Mouse (Mus musculus): ENCODE measurements at regions not wholly inside any gene's neighbourhood (a gene's known extent, or its start where the extent isn't known, plus 50 kb on each side); places are given as distances from the start of the nearest gene placed in this dataset.
"Not testable (repeated sequence)": the region's sequence is repeated elsewhere in the genome, so short reads cannot be mapped to it uniquely, and the experiment has no call there.

DNA sequence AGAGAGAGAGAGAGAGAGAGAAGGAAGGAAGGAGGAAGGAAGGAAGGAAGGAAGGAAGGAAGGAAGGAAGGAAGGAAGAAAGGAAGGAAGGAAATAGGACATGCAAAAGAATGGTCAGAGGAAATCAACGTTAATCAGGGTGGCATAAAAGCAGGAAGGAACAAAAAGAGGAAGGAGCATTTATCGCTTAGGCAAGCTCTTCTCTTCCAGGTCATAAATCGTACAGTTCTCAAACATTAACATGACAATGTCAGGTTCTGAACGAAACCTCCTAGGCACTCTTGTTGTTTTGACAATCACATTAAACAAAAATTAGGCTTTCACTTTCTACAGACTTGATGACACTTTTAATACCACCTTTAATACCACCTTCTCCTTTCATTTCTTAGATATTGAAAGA is 594.0 kb downstream of the Efna5 start:
- no peak for DNase-seq (ENCODE audit: low read depth)

DNA sequence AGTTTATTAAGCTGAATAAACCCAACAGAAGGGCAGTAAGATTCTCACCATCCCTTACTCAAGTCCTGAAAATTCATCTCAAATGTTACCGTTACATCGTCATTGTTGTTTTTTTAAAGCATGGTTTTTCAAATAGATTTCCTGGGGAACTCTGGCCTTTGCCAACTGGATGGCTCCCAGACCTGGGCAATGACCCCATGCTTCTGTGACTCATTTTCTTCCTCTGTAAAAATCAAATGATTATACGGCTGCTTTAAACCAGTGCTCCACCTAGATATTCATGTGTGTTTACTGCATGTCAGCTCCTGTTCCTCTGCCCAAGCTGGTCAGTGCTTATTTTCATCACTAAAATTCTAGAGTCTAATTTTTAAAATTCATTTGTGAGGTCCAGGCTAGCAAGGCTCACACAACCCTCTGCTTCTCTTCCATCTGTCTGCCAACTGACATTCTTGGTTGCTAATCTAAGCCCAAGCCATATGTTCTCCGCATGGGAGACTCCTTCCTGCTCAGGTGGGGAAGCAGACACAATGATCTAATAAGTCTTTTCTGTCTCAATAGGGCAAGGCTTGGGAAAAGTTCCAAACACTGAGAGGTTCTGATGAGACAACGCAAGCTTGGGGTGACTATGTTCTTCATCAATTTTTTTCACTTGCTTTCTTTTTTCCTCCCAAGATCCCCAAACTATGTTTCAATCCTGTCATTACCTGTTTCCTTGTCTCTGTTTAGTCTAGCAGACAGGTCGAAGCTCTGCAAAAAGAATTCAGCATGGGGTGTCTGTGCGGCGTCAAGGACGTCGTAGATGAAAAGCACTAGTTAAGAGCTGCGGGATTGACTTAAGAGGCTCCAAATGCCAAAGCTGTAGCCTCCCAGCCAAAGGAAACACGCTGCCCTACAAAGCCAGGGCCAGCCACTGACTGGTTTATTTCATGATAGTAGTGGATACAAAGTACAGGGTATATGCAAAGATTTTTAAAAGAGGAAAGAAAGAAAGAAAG is 594.7 kb downstream of the Efna5 start:
- DNase-seq (ENCODE audit: low read depth) = no peak

- no peak for DNase-seq (ENCODE audit: low read depth)
Observed at GRCm38 (mm10) chr17:62280201-62280600, 600.9 kb downstream of the Efna5 start.

DNA sequence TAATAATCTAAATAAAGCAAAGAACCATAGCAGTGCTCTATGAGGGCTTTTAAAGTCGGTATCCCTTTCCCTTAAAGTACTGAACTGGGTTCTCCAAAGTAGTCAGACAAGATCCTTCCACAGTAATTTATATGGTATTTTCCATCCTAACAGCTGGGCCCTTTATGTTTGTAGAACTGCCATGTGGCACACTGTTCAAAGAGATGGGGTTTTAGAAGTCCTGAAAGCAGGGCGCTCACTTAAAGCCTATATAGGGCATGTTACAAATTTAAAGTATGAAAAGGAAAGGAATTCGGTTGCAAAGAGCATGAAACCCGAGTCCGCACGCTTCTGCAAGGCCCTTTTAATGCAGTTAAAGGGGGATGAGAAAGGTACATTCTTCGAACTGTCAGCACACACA is 609.7 kb downstream of the Efna5 start:
- DNase-seq (ENCODE audit: low read depth) = no peak

GRCm38 (mm10) chr17:62269279-62269678 is 611.8 kb downstream of the Efna5 start:
- DNase-seq (ENCODE audit: low read depth) = no peak

DNA sequence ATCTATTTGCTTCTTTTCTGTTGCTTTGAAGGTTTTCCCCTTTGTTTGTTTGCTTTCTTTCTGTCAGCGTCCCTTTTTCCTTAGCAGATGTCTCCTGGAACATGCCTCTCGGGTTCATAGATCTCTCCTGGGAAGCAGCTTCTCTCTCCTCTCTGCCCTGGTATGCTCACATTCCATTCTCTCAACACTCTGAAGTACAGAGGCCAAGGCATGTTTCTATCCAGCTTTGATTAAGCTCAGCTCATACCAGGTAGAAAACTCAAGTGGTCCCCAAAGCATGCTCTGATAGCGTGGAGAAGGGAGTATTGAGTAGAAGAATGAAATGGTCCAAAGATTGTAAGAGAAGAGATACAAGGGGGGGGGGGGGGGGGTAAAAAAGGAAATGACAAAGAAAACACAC is 627.7 kb downstream of the Efna5 start:
- no peak for DNase-seq (ENCODE audit: low read depth)

GRCm38 (mm10) chr17:62248011-62248410 is 633.1 kb downstream of the Efna5 start:
- no peak for DNase-seq (ENCODE audit: low read depth)

- no peak for DNase-seq (ENCODE audit: low read depth)
Observed at GRCm38 (mm10) chr17:62246650-62247049, 634.5 kb downstream of the Efna5 start.

DNA sequence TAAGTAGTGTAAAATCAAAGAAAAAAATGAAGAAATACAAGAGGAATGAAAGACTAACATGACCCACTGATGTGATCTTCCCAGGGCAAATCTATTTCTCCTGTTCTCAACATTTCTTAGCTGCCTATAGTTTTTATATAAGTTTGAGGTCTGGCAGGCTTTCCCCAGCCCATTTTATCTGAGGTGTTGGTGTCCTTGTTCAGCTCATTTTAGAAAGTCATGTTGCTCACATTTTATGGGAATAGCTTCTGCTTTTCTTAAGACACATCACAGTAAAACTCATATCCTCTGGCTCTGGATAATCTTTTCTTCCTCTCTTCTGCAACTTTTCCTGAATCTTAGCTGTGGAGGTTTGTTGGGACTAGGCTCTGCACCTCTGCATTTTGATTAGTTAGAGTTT is 650.2 kb downstream of the Efna5 start:
- no peak for DNase-seq (ENCODE audit: low read depth)

DNA sequence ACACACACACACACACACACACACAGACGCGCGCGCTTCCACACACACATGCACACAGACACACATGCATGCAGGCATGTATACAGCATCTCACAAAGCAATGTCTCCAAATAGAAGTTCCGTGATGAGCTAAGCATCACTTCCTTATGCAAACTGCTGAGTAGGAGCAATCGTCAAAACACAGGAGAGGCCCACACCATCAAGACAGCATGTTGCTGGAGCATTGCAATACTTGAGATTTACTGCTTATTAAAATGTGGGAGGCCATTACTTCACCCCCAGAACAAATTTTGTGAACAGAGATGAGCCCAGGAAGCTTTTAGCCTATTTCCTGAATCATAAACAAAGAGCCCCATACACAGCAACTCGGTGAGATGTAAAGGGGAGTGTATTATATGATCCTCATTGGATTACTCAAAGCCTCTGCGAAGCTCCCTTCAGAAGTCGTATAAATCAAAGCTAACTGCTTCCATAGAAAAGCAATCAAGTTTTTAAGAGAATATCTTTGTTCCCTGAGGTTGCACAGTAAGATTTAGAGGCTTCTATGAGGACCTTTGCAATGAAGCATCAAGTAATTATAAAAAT is 670.6 kb downstream of the Efna5 start:
- DNase-seq (ENCODE audit: low read depth) = no peak

GRCm38 (mm10) chr17:62202658-62203057 is 678.5 kb downstream of the Efna5 start:
- DNase-seq (ENCODE audit: low read depth) = no peak

GRCm38 (mm10) chr17:62200491-62200890 is 680.6 kb downstream of the Efna5 start:
- DNase-seq (ENCODE audit: low read depth) = no peak

DNA sequence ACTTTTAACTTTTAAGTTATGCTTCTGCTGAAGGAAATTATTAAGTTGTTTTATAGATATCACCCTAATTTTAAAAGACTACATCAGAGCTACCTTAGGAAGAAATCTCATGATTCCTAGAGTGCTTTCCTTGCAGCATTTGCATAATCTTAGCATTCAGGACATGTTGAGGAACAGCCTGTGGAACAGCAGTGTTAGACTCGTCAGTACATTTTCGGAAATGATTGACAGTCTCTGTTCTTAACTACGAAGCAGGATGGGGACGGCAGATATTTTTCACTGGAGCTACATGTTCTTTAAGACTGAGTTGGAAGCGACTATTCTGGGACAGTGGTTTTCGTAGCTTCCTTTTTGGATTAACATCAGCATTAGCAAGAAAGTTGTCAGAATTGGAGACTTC is 681.6 kb downstream of the Efna5 start:
- no peak for DNase-seq (ENCODE audit: low read depth)

DNA sequence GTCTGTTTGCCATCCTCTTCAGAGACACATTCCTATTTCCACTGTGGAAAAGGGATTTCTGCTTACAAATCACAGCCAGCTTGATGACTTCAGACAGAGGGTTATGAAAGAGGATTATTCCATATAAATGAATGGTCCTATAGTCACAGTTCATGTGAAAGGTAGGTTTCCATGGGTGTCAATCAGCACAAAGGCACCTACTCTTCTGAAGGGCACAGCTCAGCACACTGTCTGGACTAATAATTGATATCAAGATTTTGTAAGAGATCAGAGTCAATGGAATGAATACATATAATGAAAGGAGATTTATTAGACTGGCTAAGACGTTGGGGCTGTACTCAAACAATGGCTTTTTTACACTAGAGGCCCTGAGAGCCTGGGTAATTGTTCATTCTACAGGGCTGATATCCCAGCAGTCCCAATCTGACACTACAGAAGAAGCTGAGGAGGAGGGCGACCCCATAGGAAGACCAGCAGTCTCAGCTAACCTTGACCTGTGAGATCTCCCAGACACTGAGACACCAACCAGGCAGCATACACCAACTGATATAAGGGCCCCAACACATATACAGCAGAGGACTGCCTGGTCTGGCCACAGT is 702.4 kb downstream of the Efna5 start:
- DNase-seq (ENCODE audit: low read depth) = no peak

GRCm38 (mm10) chr17:62176336-62176735 is 704.8 kb downstream of the Efna5 start:
- DNase-seq (ENCODE audit: low read depth) = no peak

DNA sequence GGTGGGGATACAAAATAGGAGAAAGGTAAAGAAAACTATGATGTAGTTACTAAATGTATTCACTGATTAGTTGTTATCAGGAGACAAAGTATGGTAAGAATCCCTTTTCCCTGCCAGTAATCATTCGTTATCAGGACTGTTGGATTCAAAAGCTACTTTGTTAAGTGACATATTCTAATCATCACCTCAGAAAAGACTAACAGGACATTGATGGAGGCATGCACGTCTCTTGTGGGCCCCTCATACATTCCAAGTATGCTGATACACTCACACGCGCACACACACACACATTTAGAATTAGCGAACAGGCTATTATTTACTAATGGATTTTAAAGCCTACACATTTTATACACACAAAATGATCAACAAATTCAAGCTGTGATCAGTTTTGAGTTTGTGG is 708.8 kb downstream of the Efna5 start:
- DNase-seq (ENCODE audit: low read depth) = no peak

DNA sequence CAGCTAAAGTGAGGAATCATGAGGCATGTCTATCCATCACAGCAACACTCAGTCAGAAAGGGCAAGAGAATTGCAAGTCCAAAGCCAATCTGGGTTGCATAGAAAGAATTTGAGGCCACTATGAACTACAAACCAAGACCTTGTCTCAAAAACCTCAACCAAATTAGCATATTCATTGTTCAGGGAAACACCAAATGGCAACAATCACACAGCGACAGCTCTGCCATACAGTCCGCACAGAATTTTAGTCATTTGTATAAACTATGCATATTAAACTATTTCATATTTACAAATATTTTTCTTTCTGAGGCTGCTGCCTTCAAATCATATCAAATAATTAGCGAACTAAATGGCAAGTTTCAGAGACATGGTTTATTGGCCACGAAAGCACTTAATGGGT is 709.6 kb downstream of the Efna5 start:
- DNase-seq (ENCODE audit: low read depth) = no peak

- no peak for DNase-seq (ENCODE audit: low read depth)
Observed at GRCm38 (mm10) chr17:62161457-62161856, 719.7 kb downstream of the Efna5 start.

GRCm38 (mm10) chr17:62160301-62160700 is 720.8 kb downstream of the Efna5 start:
- no peak for DNase-seq (ENCODE audit: low read depth)

DNA sequence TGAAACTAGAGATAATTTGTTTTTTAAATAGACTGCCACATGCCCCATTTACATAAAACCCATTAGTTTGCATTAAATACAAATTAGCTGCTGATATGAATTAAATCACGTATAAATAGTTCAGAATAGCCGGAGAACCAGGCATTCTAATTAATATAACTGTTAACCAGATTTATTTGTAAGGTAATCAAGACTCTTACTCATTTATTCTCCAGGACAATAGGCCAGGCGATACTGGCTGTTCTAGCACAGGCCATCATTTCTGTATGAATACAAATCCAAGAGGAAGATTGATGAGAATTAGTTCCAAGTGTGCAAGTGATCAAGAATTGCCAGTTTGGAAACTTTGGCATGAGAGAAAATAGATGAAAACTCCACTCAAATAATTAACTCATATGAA is 746.1 kb downstream of the Efna5 start:
- no peak for DNase-seq (ENCODE audit: low read depth)

DNA sequence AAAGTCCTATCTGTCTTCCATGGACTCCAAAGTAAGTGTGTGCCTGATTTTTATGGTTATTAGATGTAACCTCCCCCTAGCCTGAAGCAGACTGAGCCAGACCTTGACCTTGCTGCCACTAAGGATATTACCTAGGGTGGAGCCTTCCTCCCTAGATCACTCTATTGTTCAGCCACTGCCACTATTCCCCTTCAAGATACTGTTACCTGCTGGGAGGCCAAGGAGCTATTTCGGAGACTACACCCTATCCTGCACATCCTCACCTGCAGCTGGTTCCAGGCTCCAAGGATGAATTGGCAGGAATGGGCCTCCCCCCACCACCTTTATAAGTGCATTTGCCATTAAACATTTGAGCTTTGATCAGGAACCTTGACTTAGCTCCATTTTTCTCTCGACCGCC is 769.4 kb downstream of the Efna5 start:
- DNase-seq (ENCODE audit: low read depth) = not testable (repeated sequence)

GRCm38 (mm10) chr17:62109052-62109451 is 772.1 kb downstream of the Efna5 start:
- DNase-seq (ENCODE audit: low read depth) = no peak

GRCm38 (mm10) chr17:62083281-62083680 is 797.8 kb downstream of the Efna5 start:
- DNase-seq (ENCODE audit: low read depth) = no peak

Measured in gonadal fat pad, adult 2 months (tissue).